Mouse (Mus musculus): ENCODE measurements around the gene Oosp2.

The Oosp2 gene

DNA sequence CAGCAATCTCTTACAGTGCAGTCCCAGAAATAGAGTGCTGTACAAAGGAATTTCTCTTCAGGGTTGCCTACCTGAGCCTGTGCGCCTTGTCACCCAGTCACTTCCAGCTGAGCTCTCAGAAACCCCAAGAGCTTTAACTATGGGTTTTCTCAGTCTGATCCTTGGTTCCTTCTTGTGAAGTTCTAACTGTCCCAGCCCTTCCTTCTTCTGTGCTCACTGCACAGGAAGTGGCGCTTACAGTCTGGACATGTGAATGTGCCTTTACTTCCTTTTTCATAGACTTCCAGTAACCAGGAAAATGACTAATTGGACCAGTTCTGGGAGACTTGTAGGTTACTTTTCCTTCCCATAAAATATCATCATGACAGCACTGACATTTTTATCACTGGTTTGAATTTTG lies 55.8 kb downstream of the Oosp2 start, which contains the start of gene Ms4a6d:
TSS of gene Ms4a6d (minus strand) at position 247 of the 400 bp plus-strand sequence.
- no peak for DNase-seq (ENCODE audit: low spot score)

DNA sequence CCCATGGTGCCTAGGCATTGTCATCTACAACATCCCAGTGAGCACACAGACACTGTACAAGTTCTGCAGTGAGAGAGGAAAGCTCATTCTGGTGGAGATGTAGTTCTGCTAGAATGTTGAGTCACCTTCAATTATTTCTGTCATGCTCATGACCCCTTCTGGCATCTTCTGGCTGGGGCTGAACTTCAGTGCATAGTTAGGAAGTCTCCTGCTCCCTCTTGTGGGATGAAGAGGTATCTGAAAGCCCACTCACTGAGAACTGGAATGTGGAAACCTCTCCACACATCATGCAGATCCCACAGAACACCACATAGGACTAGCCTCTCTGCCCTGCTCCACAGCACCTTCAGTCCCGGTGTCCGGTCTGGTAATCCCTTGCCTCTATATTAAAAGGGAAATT lies 58.3 kb downstream of the Oosp2 start:
- DNase-seq (ENCODE audit: low spot score): peak; percentile 56

DNA sequence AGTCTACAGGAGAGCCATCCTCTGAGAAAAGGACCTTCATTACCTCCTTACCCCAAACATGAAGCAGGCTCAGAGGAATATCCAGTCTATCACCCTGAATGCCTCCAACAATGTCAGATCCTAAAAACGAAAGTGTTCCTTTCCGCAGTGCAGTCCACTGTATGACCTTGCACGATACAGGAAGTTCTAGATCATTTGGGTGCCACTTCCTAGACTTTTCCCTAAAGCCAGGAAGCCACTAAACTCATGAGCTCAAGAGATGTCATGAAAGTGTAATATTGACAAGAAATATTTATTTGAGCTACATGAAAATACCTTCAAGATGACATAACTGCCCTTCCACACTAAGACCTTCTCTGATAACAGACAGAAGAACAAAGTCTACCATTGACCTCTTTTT lies 59.0 kb downstream of the Oosp2 start:
- no peak for DNase-seq (ENCODE audit: low spot score)
